Mouse (Mus musculus): Measurements from ENCODE around the gene Btbd19.

Btbd19 gene

GRCm38 (mm10) chr4:117113237-117113636 lies 12.3 kb downstream of the Btbd19 start:
- DNase-seq (ENCODE audit: low spot score in 2 of 2): no peak

GRCm38 (mm10) chr4:117110985-117111384 lies 14.5 kb downstream of the Btbd19 start:
- no peak for DNase-seq (ENCODE audit: low spot score in 2 of 2)

DNA sequence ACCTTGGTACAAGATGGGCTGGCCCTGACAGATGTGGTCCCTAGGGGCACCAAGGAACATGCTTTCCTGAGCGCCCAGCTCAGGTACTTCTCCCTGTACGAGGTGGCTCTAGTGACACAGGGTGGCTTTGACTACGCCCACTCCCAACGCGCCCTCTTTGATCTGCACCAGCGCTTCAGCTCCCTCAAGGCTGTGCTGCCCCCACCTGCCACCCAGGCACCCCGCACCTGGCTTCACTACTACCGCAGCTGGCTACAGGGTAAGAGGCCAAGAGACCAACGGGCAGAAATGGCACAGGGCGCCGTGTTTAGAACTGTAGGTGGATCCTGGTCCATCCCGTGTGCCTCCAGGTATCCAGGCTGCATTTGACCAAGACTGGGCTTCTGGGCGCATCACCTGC lies 15.3 kb downstream of the Btbd19 start:
- no peak for DNase-seq (ENCODE audit: low spot score in 2 of 2)

- no peak for DNase-seq (ENCODE audit: low spot score in 2 of 2)
Observed at GRCm38 (mm10) chr4:117109330-117109729, 16.2 kb downstream of the Btbd19 start.

DNA sequence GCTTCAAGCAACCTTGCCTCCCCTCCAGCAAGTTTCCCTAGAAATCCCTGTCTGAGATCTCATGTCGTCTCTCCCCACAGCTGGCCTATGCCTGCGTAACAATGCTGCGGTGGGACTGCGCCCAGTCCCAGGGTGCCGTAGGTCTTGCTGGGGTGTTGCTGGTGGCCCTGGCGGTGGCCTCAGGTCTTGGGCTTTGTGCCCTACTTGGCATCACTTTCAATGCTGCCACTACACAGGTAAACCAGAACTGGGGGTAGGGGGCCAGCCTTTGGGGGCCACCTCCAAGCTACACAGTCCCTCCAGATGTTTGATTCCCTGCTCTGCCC lies 17.0 kb downstream of the Btbd19 start:
- DNase-seq (ENCODE audit: low spot score in 2 of 2): no peak

DNA sequence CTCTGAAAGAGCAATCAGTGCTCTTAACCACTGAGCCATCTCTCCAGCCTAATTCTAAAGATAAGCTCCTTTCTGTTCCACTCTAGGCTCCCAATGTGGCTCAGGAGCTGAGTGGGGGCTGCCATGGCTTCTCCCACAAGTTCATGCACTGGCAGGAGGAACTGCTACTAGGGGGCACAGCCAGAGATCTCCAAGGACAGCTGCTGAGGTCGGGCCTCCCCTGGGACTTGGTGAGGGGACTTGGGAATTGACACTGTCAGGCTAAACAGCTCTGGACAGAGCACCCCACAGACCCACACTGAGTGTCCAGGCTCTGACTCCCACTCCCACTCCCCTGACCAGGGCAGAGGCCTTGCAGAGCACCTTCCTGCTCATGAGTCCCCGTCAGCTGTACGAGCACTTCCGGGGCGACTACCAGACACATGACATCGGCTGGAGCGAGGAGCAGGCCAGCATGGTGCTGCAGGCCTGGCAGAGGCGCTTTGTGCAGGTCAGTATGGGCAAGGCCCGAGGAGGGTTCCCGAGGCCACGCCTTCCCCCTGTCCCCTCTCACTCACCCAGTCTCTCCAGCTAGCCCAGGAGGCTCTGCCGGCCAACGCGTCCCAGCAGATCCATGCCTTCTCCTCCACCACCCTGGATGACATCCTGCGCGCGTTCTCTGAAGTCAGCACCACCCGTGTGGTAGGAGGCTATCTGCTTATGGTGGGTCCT lies 17.6 kb downstream of the Btbd19 start:
- no peak for DNase-seq (ENCODE audit: low spot score in 2 of 2)

DNA sequence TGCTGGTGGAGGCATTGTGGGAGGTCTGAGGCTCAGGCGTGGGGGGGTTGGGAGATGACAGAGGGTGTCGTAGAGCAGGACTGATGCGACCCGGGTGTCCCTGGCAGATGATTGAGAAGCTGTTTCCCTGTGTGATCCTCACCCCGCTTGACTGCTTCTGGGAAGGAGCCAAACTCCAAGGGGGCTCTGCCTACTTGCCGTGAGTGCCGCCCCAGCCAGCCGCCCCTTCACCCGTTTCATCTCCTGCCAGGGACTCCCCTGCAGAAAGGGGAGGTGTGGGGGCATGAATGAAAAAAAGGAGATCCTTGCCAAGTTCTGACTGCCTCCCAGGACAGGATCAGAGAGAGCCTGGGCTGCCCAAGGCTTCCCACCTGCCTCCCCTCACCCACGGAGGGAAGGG lies 20.4 kb downstream of the Btbd19 start:
- DNase-seq (ENCODE audit: low spot score in 2 of 2): no peak

DNA sequence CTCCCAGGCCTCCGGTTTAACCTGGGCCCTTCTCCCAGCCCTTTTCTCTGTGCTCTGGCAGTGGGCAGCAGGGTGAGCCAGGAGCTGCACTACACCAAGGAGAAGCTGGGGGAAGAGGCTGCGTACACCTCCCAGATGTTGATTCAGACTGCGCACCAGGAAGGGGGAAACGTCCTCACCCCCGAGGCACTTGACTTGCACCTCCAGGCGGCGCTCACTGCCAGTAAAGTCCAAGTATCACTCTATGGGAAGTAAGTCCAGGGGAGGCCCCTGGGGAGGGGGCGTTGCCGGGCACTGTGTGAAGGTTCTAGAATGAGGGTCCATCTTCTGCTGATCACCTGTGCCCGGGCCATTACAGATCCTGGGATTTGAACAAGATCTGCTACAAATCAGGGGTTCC lies 20.9 kb downstream of the Btbd19 start:
- no peak for DNase-seq (ENCODE audit: low spot score in 2 of 2)

DNA sequence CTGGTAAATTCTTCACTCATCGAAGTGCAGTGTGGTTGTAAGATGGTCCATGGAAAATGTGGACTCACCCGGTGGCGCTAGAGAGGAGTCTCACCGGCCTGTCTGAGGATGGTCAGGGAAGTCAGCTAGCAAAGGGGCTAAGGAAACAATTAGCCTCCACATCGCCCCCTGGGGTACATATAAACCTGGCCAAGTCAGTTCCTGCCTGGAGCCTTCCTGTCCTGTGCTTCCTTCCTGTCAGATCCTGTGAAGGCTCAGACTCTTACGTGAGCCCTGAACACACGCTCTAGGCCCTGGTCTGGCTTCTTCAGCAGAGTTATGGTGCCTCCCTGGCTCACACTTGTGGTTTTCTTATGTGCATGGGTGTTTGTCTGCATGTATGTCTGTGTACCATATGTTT lies 24.3 kb downstream of the Btbd19 start:
- DNase-seq (ENCODE audit: low spot score in 2 of 2): no peak

GRCm38 (mm10) chr4:117100036-117100435 lies 25.5 kb downstream of the Btbd19 start:
- DNase-seq (ENCODE audit: low spot score in 2 of 2): no peak

- DNase-seq (ENCODE audit: low spot score in 2 of 2): no peak
Observed at GRCm38 (mm10) chr4:117098764-117099036, 26.8 kb downstream of the Btbd19 start.

DNA sequence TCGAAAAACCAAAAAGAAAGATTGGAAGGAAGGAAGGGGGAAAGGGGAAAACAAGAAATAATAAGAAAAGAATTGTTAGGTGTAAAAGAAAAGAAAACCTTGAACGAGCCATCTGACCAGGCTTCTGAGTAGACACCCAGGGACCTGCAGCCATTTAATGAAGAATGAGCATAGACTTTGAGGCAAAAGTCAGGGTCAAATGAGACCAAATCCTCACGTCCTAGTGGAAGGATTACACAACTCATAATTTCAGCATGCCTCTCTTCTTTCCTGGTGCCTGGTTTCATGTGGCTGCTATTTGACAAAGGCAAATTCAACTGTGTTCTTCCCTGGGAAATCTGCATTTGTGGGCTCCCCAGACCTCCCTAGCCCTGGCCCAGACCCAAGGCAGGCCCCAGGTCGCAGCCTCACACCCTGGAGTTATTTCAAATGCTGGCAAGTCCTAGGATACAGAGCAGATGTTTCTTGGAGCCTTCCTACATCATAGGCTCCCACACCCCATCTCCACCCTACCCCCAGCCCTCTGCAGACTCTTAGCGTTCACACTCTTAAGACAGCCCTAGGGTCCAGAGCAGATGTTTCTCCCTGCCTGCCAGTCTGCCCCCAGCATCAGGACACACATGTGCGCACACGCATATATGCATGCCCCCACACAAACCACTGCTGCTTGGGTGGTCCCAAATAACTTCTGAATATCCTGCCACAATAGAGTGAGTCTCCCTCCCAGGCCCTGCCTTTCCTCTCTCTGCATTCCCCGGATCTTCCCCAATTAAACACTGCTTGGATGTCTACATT lies 27.4 kb downstream of the Btbd19 start:
- no peak for DNase-seq (ENCODE audit: low spot score in 2 of 2)

GRCm38 (mm10) chr4:117096666-117097065 lies 28.9 kb downstream of the Btbd19 start:
- DNase-seq (ENCODE audit: low spot score in 2 of 2): no peak

DNA sequence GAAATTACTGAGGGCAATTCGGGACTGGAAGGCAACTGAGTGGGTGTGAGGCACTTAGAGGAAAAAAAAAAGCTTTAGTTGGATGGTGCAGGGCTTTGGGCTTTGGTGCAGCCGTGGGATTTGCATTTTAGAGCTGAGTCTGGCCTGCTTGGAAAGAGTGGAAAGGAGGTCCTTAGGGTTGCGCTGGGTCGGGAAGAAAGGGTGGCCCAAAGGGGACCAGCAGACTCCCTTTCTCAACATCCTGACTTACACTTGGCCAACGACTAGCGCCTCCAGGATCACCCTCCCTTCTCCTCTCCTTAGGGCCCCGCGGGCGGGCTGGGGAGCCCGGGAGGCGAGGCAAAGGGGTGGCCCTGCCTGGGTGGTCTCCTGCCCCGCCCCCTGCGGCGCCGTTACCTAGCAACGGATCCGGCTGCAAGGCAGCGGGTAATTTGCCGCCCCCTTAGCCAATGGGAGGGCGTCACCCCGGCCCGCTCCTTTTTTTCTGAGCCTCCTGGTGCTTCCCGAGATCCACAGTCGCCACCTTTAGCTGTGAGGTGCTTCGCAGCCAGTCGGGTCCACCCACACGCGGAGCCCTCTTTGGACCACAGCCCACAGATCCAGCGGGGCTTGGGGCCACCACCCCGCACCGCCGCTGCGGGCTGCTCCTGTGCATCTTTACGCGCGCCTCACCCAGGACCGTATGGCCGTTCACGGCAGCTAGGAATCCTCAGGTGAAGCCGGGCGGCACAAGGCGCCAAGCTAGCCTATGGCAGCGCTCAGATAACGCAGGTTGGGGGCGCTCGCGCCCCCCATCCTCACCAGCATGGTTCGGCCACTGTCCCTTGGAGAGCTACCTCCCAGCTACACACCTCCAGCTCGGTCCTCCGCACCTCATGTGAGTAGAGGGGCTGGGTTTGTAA lies 29.7 kb downstream of the Btbd19 start, which contains the start of gene Ptch2:
Gene Ptch2 (plus strand): TSS at position 525 of the 902 bp plus-strand sequence.
- peak in 1 of 2 experiments; percentile 29 for DNase-seq (ENCODE audit: low spot score in 2 of 2)

GRCm38 (mm10) chr4:117094626-117095361 lies 30.7 kb downstream of the Btbd19 start:
- no peak for DNase-seq (ENCODE audit: low spot score in 2 of 2)

- no peak for DNase-seq (ENCODE audit: low spot score in 2 of 2)
Observed at GRCm38 (mm10) chr4:117090586-117090985, 34.9 kb downstream of the Btbd19 start.

GRCm38 (mm10) chr4:117087948-117088640 lies 37.4 kb downstream of the Btbd19 start:
- DNase-seq (ENCODE audit: low spot score in 2 of 2): no peak

- DNase-seq (ENCODE audit: low spot score in 2 of 2): no peak
Observed at GRCm38 (mm10) chr4:117071183-117071582, 54.3 kb downstream of the Btbd19 start.

DNA sequence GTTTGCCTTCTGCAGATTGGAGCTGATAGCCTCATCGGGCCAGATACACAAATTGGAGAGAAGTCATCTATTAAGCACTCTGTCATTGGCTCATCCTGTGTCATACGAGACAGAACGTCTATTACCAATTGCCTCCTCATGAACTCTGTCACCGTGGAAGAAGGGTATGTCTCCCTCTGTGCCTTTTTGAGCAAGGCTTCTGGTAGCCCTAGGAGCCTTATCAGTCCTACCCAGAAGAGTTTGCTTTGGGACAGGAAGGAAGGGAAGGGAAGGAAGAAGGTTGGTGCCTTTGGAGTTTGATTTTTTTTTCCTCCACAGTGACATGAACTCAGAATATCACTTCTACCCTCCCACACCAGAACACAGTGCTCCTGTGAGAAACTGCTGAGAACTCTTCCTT lies 54.9 kb downstream of the Btbd19 start:
- DNase-seq (ENCODE audit: low spot score in 2 of 2): no peak

DNA sequence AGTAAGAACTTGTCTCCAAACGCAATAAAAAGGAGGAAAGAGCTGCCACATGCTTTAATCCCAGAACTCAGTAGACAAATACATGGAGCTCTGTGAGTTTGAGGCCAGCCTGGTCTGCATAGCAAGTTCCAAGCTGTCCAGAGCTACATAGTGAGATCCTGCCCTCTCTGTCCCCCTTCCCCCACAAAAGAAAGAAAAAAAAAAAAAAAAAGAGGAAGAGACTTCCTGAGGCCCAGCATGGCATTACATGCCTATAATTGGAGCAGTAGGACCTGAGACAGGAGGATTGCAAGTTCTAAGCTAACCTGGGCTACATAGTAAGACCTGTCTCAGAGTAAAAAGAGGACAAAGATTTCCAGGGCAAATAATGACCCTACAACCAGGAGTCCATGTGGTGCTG lies 55.9 kb downstream of the Btbd19 start:
- DNase-seq (ENCODE audit: low spot score in 2 of 2): no peak
